Mouse (Mus musculus) limb, embryonic 14.5 days (tissue): ENCODE measurements around the gene Gm45062. TPM values are rescaled to one million over a fixed set of nuclear protein-coding genes. Genes with fewer than 3 reads are reported as not detected.

Source experiments
- ATAC-seq: fragments of 200-750 bp; cut with Nextera tagmentation; 2 replicates; pipeline ENCODE4 v1.8.0; 2017; ENCODE audit warnings: low read depth, moderate number of reproducible peaks, moderate TSS enrichment; ENCODE audit not compliant: low FRiP score
- DNase-seq: peaks from one replicate; pipeline ENCODE4 v3.0.0-alpha.2; 2015; ENCODE audit warnings: low spot score
- H3K27ac ChIP-seq: fragments of 300-500 bp; sonication (generic); replicated peaks from 2 replicates; pipeline ENCODE4 v1.5.1; 2014; ENCODE audit warnings: low read depth, mild to moderate bottlenecking, low read length, moderate library complexity, mixed read lengths
- H3K27me3 ChIP-seq: fragments of 300-500 bp; sonication (generic); 2 replicates; pipeline ENCODE4 v1.6.1; 2014; ENCODE audit warnings: low read length, mixed read lengths; ENCODE audit not compliant: control insufficient read depth, insufficient read depth
- H3K36me3 ChIP-seq: fragments of 300-500 bp; sonication (generic); 2 replicates; pipeline ENCODE4 v1.6.1; 2014; ENCODE audit warnings: mild to moderate bottlenecking, low read length, moderate library complexity, mixed read lengths; ENCODE audit not compliant: control insufficient read depth, insufficient read depth
- H3K4me1 ChIP-seq: fragments of 300-500 bp; sonication (generic); 2 replicates; pipeline ENCODE4 v1.6.1; 2014; ENCODE audit warnings: antibody characterized with exemption, low read length, mixed read lengths; ENCODE audit not compliant: control insufficient read depth, insufficient read depth
- H3K4me2 ChIP-seq: fragments of 300-500 bp; sonication (generic); replicated peaks from 2 replicates; pipeline ENCODE4 v1.6.1; 2014; ENCODE audit warnings: low read depth, mild to moderate bottlenecking, low read length, moderate library complexity; ENCODE audit not compliant: severe bottlenecking
- H3K4me3 ChIP-seq: fragments of 300-500 bp; sonication (generic); replicated peaks from 2 replicates; pipeline ENCODE4 v1.5.1; 2014; ENCODE audit warnings: low read length
- H3K9ac ChIP-seq: fragments of 300-500 bp; sonication (generic); 2 replicates; pipeline ENCODE4 v1.6.1; 2014; ENCODE audit warnings: mild to moderate bottlenecking, low read depth, low read length, moderate library complexity; ENCODE audit not compliant: severe bottlenecking
- H3K9me3 ChIP-seq: fragments of 300-500 bp; sonication (generic); 2 replicates; pipeline ENCODE4 v1.6.1; 2016; ENCODE audit warnings: low read length; ENCODE audit not compliant: control insufficient read depth
- POLR2A ChIP-seq: fragments of 200-500 bp; IDR thresholded peaks from 2 replicates; pipeline ENCODE4 v1.8.0; 2012; ENCODE audit warnings: inconsistent platforms, mild to moderate bottlenecking, moderate library complexity, borderline replicate concordance; ENCODE audit not compliant: insufficient read depth, insufficient read length; ENCODE audit errors: extremely low read depth
- WGBS: fragments of 180-500 bp; shearing (Covaris S2); extraction: QIAGEN DNeasy Blood & Tissue Kit; methylation state at CpG from one replicate; pipeline ENCODE4 v1.1.7; 2014; 5-methylcytosine and 5-hydroxymethylcytosine counted together
- polyA plus RNA-seq, 2 experiments: library from polyadenylated mRNA; depleted of rRNA in 1 of 2; stranded (reverse) in 1 of 2; unstranded in 1 of 2; fragments of >200 nt; fragmentation: Nextera tagmentation in 1 of 2; extraction: Ambion mirVana in 1 of 2; gene quantifications; 2 replicates each; pipeline versions ENCODE4 v1.2.1 to v1.2.3; 2012 to 2014

The Gm45062 gene
- polyA plus RNA-seq (2012; rRNA removed) (14.7 and 15.5 TPM in 2 replicates), polyA plus RNA-seq (2014; fragmentation: Nextera tagmentation; extraction: Ambion mirVana) (8.0 and 8.7 TPM in 2 replicates)

DNA sequence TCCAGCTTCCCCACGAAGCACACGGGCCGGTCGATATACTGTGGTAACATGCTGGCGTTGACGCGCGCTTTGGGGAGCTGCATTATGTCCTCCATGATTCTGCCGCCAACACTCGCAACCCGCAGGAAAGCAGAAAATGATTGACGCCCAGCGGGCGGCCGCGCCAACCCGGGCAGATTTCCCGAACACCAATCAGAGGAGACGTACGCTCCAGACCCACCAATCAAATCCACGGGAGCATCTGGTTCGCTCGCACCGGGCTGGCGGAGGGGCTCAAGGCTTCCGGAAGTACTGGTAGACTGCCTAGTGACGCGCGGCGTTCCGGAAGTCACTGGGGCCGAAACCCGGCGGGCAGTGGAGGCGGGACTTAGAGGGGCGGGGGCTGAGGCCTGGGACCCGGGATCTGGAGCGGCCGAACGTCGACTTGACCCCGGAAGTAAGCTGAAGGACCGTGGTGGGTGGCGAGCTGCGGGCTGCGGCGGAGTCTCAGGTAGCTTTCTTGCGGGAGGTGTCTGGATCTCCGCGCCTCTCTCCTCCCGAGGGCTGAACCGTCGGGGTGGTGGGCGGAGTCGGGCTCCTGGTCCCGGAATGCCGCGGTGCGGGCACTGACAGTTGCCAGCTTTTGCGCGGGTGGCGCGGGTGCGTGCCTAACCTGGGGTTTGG, at the start of gene Gm45062, which contains the start of the genes Rpa3 and Umad1:
Gm45062 (plus strand) TSS at position 447 of the 663 bp plus-strand sequence.
Rpa3 (minus strand) TSS at position 170 of the 663 bp plus-strand sequence.
Umad1 (plus strand) TSS at position 285 of the 663 bp plus-strand sequence.
- Histone ChIP-seq H3K36me3 (peaks cover 3% of the 10 kb centered on the region; the same call in 1 of the 2 replicates), H3K9me3 (no peaks in the 10 kb centered on the region), H3K4me3 (peak within 1 kb of the TSS; percentile 69), H3K9ac (peak within 1 kb of the TSS; percentile 69), H3K4me2 (peak within 1 kb of the TSS; percentile 83), H3K27ac (peak within 1 kb of the TSS; percentile 65), H3K4me1 (peaks cover 5% of the 10 kb centered on the region; the same call in 1 of the 2 replicates), H3K27me3 (no peaks in the 10 kb centered on the region)
- 0 out of 2 replicates have a peak, but pooled peaks have one; percentile 17 for TF ChIP-seq POLR2A
- WGBS = under 1% methylated on average over 56 of the region's 64 CpGs
- DNase-seq (peak; percentile 99), ATAC-seq (peak; percentile 100)

GRCm38 (mm10) chr6:8209866-8210186, 49.4 kb upstream of the Gm45062 start:
- ATAC-seq = peak; percentile 14; the same call in 1 of the 2 replicates

DNA sequence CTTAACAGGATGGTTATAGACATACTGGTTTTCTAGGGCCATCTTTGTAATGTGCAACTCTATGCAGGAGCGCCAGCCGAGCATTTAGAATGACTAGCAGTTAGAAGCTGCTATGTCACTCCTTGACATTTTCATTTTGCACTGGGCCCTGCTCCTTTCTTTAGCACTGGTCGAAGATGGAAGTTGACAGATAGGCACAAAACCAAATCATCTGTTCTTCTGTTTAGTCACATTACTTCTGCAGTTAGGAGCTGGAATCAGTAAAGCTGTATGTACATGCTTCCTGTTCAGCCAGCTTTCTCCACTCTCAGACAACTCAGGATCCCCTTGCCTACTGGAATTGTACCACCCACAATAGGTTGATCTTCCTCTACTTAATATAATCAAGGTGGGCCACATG, 48.6 kb upstream of the Gm45062 start:
- DNase-seq (no peak), ATAC-seq (no peak)
- H3K4me2 ChIP-seq = peak overlapping the region; percentile 54; the same call in 1 of the 2 replicates
- no peak overlapping the region for H3K4me3 ChIP-seq
- peaks cover 8% of the 10 kb centered on the region for H3K4me1 ChIP-seq
- H3K9me3 ChIP-seq = no peaks in the 10 kb centered on the region
- no peaks in the 10 kb centered on the region for H3K27me3 ChIP-seq
- H3K36me3 ChIP-seq = peaks cover 14% of the 10 kb centered on the region
- TF ChIP-seq POLR2A = no peak
- no peak overlapping the region for H3K9ac ChIP-seq
- WGBS = 90% methylated on average over 3 of the region's 3 CpGs
- H3K27ac ChIP-seq = no peak overlapping the region

More at GRCm38 (mm10) chr6:8209866-8210186, 49.4 kb upstream of the Gm45062 start:
- Histone ChIP-seq H3K9me3 (no peaks in the 10 kb centered on the region), H3K4me3 (peak overlapping the region; percentile 91), H3K27ac (peak overlapping the region; percentile 92), H3K27me3 (no peaks in the 10 kb centered on the region), H3K4me2 (peak overlapping the region; percentile 54), H3K9ac (peak overlapping the region; percentile 94), H3K36me3 (peaks cover 6% of the 10 kb centered on the region), H3K4me1 (peaks cover 8% of the 10 kb centered on the region)
- DNase-seq = peak; percentile 46
- no peak for TF ChIP-seq POLR2A
- 13% methylated on average over 10 of the region's 10 CpGs for WGBS

GRCm38 (mm10) chr6:8227035-8227434, 32.2 kb upstream of the Gm45062 start:
- WGBS = 81% methylated on average over 3 of the region's 3 CpGs
- no peaks in the 10 kb centered on the region for H3K27me3 ChIP-seq
- H3K9ac ChIP-seq = no peak overlapping the region

GRCm38 (mm10) chr6:8228596-8228995, 30.7 kb upstream of the Gm45062 start:
- Histone ChIP-seq H3K9ac (no peak overlapping the region), H3K36me3 (peaks cover 55% of the 10 kb centered on the region), H3K4me2 (no peak overlapping the region), H3K27me3 (no peaks in the 10 kb centered on the region), H3K4me3 (no peak overlapping the region), H3K27ac (no peak overlapping the region), H3K9me3 (no peaks in the 10 kb centered on the region), H3K4me1 (no peaks in the 10 kb centered on the region)
- ATAC-seq (no peak), DNase-seq (no peak)
- no peak for TF ChIP-seq POLR2A
- 93% methylated on average over 3 of the region's 3 CpGs for WGBS

More at GRCm38 (mm10) chr6:8227035-8227434, 32.2 kb upstream of the Gm45062 start:
- Histone ChIP-seq H3K4me1 (no peaks in the 10 kb centered on the region), H3K27ac (no peak overlapping the region), H3K4me3 (no peak overlapping the region), H3K9me3 (no peaks in the 10 kb centered on the region), H3K4me2 (no peak overlapping the region), H3K36me3 (peaks cover 45% of the 10 kb centered on the region)
- DNase-seq (no peak), ATAC-seq (no peak)
- TF ChIP-seq POLR2A = no peak
